Mouse (Mus musculus) cerebellum, adult 9-10 months (tissue): Measurements from ENCODE around the gene Ghsr.
"Not testable (repeated sequence)": the region's sequence is repeated elsewhere in the genome, so short reads cannot be mapped to it uniquely, and the experiment has no call there.

Experiments used
- DNase-seq: peaks from one replicate; pipeline ENCODE4 v3.0.0; 2022

The Ghsr gene

GRCm38 (mm10) chr3:27371276-27371621, at the start of gene Ghsr:
Gene Ghsr (plus strand): TSS chr3:27371351.
- no peak for DNase-seq

GRCm38 (mm10) chr3:27322591-27322990, 48.6 kb upstream of the Ghsr start:
- DNase-seq: no peak

- DNase-seq: no peak
Observed at GRCm38 (mm10) chr3:27323551-27323950, 47.6 kb upstream of the Ghsr start.

GRCm38 (mm10) chr3:27326633-27327191, 44.4 kb upstream of the Ghsr start:
- no peak for DNase-seq

GRCm38 (mm10) chr3:27330706-27331105, 40.4 kb upstream of the Ghsr start:
- DNase-seq: no peak

- no peak for DNase-seq
Observed at GRCm38 (mm10) chr3:27338437-27338836, 32.7 kb upstream of the Ghsr start.

- no peak for DNase-seq
Observed at GRCm38 (mm10) chr3:27338887-27339286, 32.3 kb upstream of the Ghsr start.

- DNase-seq: no peak
Observed at GRCm38 (mm10) chr3:27340757-27341156, 30.4 kb upstream of the Ghsr start.

- DNase-seq: no peak
Observed at GRCm38 (mm10) chr3:27342462-27342861, 28.7 kb upstream of the Ghsr start.

- no peak for DNase-seq
Observed at GRCm38 (mm10) chr3:27345526-27345925, 25.6 kb upstream of the Ghsr start.

- DNase-seq: no peak
Observed at GRCm38 (mm10) chr3:27348462-27348861, 22.7 kb upstream of the Ghsr start.

- no peak for DNase-seq
Observed at GRCm38 (mm10) chr3:27351105-27351504, 20.0 kb upstream of the Ghsr start.

- DNase-seq: no peak
Observed at GRCm38 (mm10) chr3:27359100-27359720, 11.9 kb upstream of the Ghsr start.

- DNase-seq: no peak
Observed at GRCm38 (mm10) chr3:27370125-27370524, 1.0 kb upstream of the Ghsr start.

GRCm38 (mm10) chr3:27370582-27371275, 422 bp upstream of the Ghsr start:
- no peak for DNase-seq

GRCm38 (mm10) chr3:27371725-27372650, 837 bp downstream of the Ghsr start:
- no peak for DNase-seq

- no peak for DNase-seq
Observed at GRCm38 (mm10) chr3:27374396-27374795, 3.2 kb downstream of the Ghsr start.

- DNase-seq: no peak
Observed at GRCm38 (mm10) chr3:27377935-27378334, 6.8 kb downstream of the Ghsr start.

- no peak for DNase-seq
Observed at GRCm38 (mm10) chr3:27384836-27385235, 13.7 kb downstream of the Ghsr start.

- DNase-seq: no peak
Observed at GRCm38 (mm10) chr3:27389923-27390322, 18.8 kb downstream of the Ghsr start.

- DNase-seq: not testable (repeated sequence)
Observed at GRCm38 (mm10) chr3:27400996-27401395, 29.8 kb downstream of the Ghsr start.

GRCm38 (mm10) chr3:27406440-27406839, 35.3 kb downstream of the Ghsr start:
- no peak for DNase-seq

- DNase-seq: no peak
Observed at GRCm38 (mm10) chr3:27408564-27408963, 37.4 kb downstream of the Ghsr start.
